Mouse (Mus musculus) bone marrow macrophage, adult 2 months (primary cell): ENCODE results near the gene Slco3a1. TPM values are rescaled to one million over a fixed set of nuclear protein-coding genes. Genes with fewer than 3 reads are reported as not detected.
"Not testable (repeated sequence)": the region's sequence is repeated elsewhere in the genome, so short reads cannot be mapped to it uniquely, and the experiment has no call there.

ENCODE experiments used
- H3K27ac ChIP-seq: 2 replicates; pipeline ENCODE4 v1.5.1; 2012; ENCODE audit warnings: low read depth, low read length; ENCODE audit not compliant: insufficient read depth
- H3K4me1 ChIP-seq: 2 replicates; pipeline ENCODE4 v1.6.1; 2012; ENCODE audit warnings: low read length; ENCODE audit not compliant: control insufficient read depth, insufficient read depth
- H3K4me3 ChIP-seq: 2 replicates; pipeline ENCODE4 v1.5.1; 2012; ENCODE audit warnings: mild to moderate bottlenecking, low read length, moderate library complexity; ENCODE audit not compliant: insufficient read depth
- CTCF ChIP-seq: IDR thresholded peaks from 2 replicates; pipeline ENCODE4 v1.5.1; 2012; ENCODE audit warnings: low read depth, mild to moderate bottlenecking, low read length, moderate library complexity
- POLR2A ChIP-seq: IDR thresholded peaks from 2 replicates; pipeline ENCODE4 v1.6.1; 2012; ENCODE audit warnings: mild to moderate bottlenecking, low read depth, low read length, borderline replicate concordance
- polyA plus RNA-seq: library from polyadenylated mRNA; stranded (reverse); fragments of >200 nt; gene quantifications from 2 replicates; pipeline ENCODE4 v1.2.4, GENCODE M21; 2012; ENCODE audit not compliant: missing spikeins, insufficient read depth, insufficient read length

The Slco3a1 gene
- polyA plus RNA-seq, 1 experiment, result 5.7 TPM

GRCm38 (mm10) chr7:74423316-74423715, 131.3 kb downstream of the Slco3a1 start:
- H3K4me3 ChIP-seq, result no peak overlapping the region
- TF ChIP-seq CTCF (no peak), POLR2A (no peak)
- H3K4me1 ChIP-seq, result no peaks in the 10 kb centered on the region

GRCm38 (mm10) chr7:74422731-74423130, 131.8 kb downstream of the Slco3a1 start:
- no peaks in the 10 kb centered on the region for H3K4me1 ChIP-seq
- TF ChIP-seq CTCF, result no peak
- no peak for TF ChIP-seq POLR2A

More at GRCm38 (mm10) chr7:74423316-74423715, 131.3 kb downstream of the Slco3a1 start:
- no peak overlapping the region for H3K27ac ChIP-seq

GRCm38 (mm10) chr7:74422002-74422401, 132.6 kb downstream of the Slco3a1 start:
- no peak for TF ChIP-seq CTCF
- TF ChIP-seq POLR2A, result no peak
- Histone ChIP-seq H3K4me3 (no peak overlapping the region), H3K4me1 (no peaks in the 10 kb centered on the region), H3K27ac (no peak overlapping the region)

More at GRCm38 (mm10) chr7:74422731-74423130, 131.8 kb downstream of the Slco3a1 start:
- Histone ChIP-seq H3K27ac (no peak overlapping the region), H3K4me3 (no peak overlapping the region)

GRCm38 (mm10) chr7:74421591-74421990, 133.0 kb downstream of the Slco3a1 start:
- H3K4me3 ChIP-seq, result no peak overlapping the region
- H3K27ac ChIP-seq, result no peak overlapping the region
- H3K4me1 ChIP-seq, result no peaks in the 10 kb centered on the region
- no peak for TF ChIP-seq CTCF
- no peak for TF ChIP-seq POLR2A

- no peak overlapping the region for H3K4me3 ChIP-seq
- H3K27ac ChIP-seq, result no peak overlapping the region
- no peak for TF ChIP-seq CTCF
- TF ChIP-seq POLR2A, result no peak
- no peaks in the 10 kb centered on the region for H3K4me1 ChIP-seq
Measured at GRCm38 (mm10) chr7:74419706-74420105, 134.9 kb downstream of the Slco3a1 start.

GRCm38 (mm10) chr7:74417009-74417408, 137.6 kb downstream of the Slco3a1 start:
- H3K4me3 ChIP-seq, result no peak overlapping the region
- TF ChIP-seq POLR2A (no peak), CTCF (no peak)
- H3K4me1 ChIP-seq, result no peaks in the 10 kb centered on the region
- H3K27ac ChIP-seq, result no peak overlapping the region

GRCm38 (mm10) chr7:74415241-74415640, 139.3 kb downstream of the Slco3a1 start:
- no peak overlapping the region for H3K4me3 ChIP-seq
- TF ChIP-seq CTCF, result no peak
- no peak for TF ChIP-seq POLR2A
- no peaks in the 10 kb centered on the region for H3K4me1 ChIP-seq
- H3K27ac ChIP-seq, result no peak overlapping the region

GRCm38 (mm10) chr7:74413738-74414716, 140.6 kb downstream of the Slco3a1 start:
- Histone ChIP-seq H3K27ac (no peak overlapping the region), H3K4me3 (no peak overlapping the region), H3K4me1 (no peaks in the 10 kb centered on the region)
- no peak for TF ChIP-seq CTCF
- TF ChIP-seq POLR2A, result no peak

- no peak overlapping the region for H3K27ac ChIP-seq
- TF ChIP-seq POLR2A, result no peak
- no peak for TF ChIP-seq CTCF
- H3K4me1 ChIP-seq, result no peaks in the 10 kb centered on the region
- no peak overlapping the region for H3K4me3 ChIP-seq
Measured at GRCm38 (mm10) chr7:74408601-74409323, 145.8 kb downstream of the Slco3a1 start.

- H3K4me1 ChIP-seq, H3K4me3 ChIP-seq, H3K27ac ChIP-seq: not testable (repeated sequence)
Measured at GRCm38 (mm10) chr7:74407851-74408250, 146.7 kb downstream of the Slco3a1 start.
